13 mouse cellular contexts compared by ENCODE assay signal in the genomic region with DNA sequence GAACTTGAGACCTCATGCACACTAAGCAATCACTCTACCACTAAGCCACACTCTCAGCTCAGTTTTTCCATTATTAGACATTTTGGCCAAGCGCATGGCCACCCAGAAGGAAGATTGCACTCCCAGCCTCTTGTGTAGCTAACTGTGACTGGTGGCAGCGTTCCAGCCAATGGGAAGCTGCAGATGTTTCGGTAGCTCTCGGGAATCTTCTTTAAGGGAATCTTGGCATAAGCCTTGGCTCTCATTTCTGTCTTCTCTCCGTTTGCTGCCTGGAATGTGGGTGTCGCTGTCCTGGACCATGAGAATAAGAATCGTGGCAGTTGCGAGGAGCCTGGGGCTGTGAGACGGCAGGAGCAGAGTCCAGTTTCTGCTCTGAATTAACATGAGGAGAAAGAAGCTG. TPM values are rescaled to one million over a fixed set of nuclear protein-coding genes. Genes with fewer than 3 reads are reported as not detected.
DNase-seq lines count a peak whose midpoint lies in the region; ATAC-seq lines count a peak whose summit lies in the region.
"Had no signal": no experiment of that assay in that cellular context is flagged by ENCODE, and none has a peak within 500 bp of the region (broad histone marks: within the 10 kb centered on the region; RNA-seq: fewer than 3 reads in every experiment).

No protein-coding gene starts in this region.

- WGBS in heart, embryonic 16.5 days: 51% methylated on average over 9 of the region's 9 CpGs
- 45% methylated on average over 9 of the region's 9 CpGs for WGBS in lung, embryonic 16.5 days
- WGBS in embryonic facial prominence, embryonic 15.5 days: 25% methylated on average over 9 of the region's 9 CpGs

- DNase-seq in heart, postnatal 25 days (ENCODE audit: low spot score): no peak
- no peak for DNase-seq in lung, postnatal 25 days (ENCODE audit: low spot score)
- DNase-seq in lung, postnatal 4 days: peak; percentile 80 to 92
- no peak for DNase-seq in thymus, postnatal 14 days
- no peak for DNase-seq in adrenal gland, postnatal 14 days
- DNase-seq: cerebellum, adult 11-12 months had no signal

- intact Hi-C loops in heart, postnatal 25 days (cut with DNase I): no loop called here

- H3K27me3 ChIP-seq in heart, embryonic 16.5 days (ENCODE audit: control insufficient read depth, insufficient read depth, low read length): no peaks in the 10 kb centered on the region
- H3K27me3 ChIP-seq in lung, embryonic 16.5 days (ENCODE audit: control insufficient read depth, insufficient read depth, low read depth, low read length): no peaks in the 10 kb centered on the region
- no peaks in the 10 kb centered on the region for H3K27me3 ChIP-seq in embryonic facial prominence, embryonic 15.5 days
- H3K27me3 ChIP-seq: heart, embryonic 13.5 days had no signal

- no peak overlapping the region for H3K4me2 ChIP-seq in heart, embryonic 16.5 days (ENCODE audit: low read depth, low read length)
- H3K4me2 ChIP-seq in lung, embryonic 16.5 days (ENCODE audit: low read depth, low read length): no peak overlapping the region
- peak overlapping the region; percentile 4 for H3K4me2 ChIP-seq in embryonic facial prominence, embryonic 15.5 days (replicated peaks)
- H3K4me2 ChIP-seq: heart, embryonic 13.5 days had no signal

- peak overlapping the region; percentile 16; the same call in 1 of the 2 replicates for H3K27ac ChIP-seq in heart, embryonic 16.5 days (ENCODE audit: low read length)
- H3K27ac ChIP-seq in lung, embryonic 16.5 days (ENCODE audit: low read length): peak overlapping the region; percentile 86
- peak overlapping the region; percentile 51; the same call in 1 of the 2 replicates for H3K27ac ChIP-seq in embryonic facial prominence, embryonic 15.5 days (replicated peaks)
- H3K27ac ChIP-seq: heart, embryonic 13.5 days; macrophage had no signal

- H3K9ac ChIP-seq in heart, embryonic 16.5 days (ENCODE audit: low read length): no peak overlapping the region
- no peak overlapping the region for H3K9ac ChIP-seq in lung, embryonic 16.5 days (ENCODE audit: low read length)
- H3K9ac ChIP-seq in embryonic facial prominence, embryonic 15.5 days: no peak overlapping the region
- H3K9ac ChIP-seq: heart, embryonic 13.5 days had no signal

- no peak overlapping the region for H3K4me3 ChIP-seq in heart, embryonic 16.5 days (ENCODE audit: low read length)
- no peak overlapping the region for H3K4me3 ChIP-seq in lung, embryonic 16.5 days (ENCODE audit: low read length)
- H3K4me3 ChIP-seq in embryonic facial prominence, embryonic 15.5 days (replicated peaks): no peak overlapping the region
- H3K4me3 ChIP-seq: erythroblast, embryonic 14.5 days; heart, embryonic 13.5 days had no signal

- 0 out of 2 replicates have a peak, but pooled peaks cover 10% of the 10 kb centered on the region for H3K4me1 ChIP-seq in heart, embryonic 16.5 days (ENCODE audit: control insufficient read depth, insufficient read depth, low read length)
- peaks cover 19% of the 10 kb centered on the region for H3K4me1 ChIP-seq in lung, embryonic 16.5 days (replicated peaks; ENCODE audit: control insufficient read depth, insufficient read depth, low read length)
- peaks cover 31% of the 10 kb centered on the region for H3K4me1 ChIP-seq in embryonic facial prominence, embryonic 15.5 days

- no peak for ATAC-seq in heart, embryonic 16.5 days (replicated peaks; ENCODE audit: extremely low read depth, insufficient read depth, low FRiP score)
- peak; percentile 87 for ATAC-seq in lung, embryonic 16.5 days (ENCODE audit: low read depth)
- ATAC-seq in embryonic facial prominence, embryonic 15.5 days (ENCODE audit: insufficient number of reproducible peaks, low FRiP score, low TSS enrichment, low read depth): no peak; the same call in 1 of the 2 replicates
- ATAC-seq: activated CD4-positive, CD25-positive, alpha-beta regulatory T cell, adult 4 months had no signal

- H3K9me3 ChIP-seq in heart, embryonic 16.5 days (replicated peaks; ENCODE audit: control insufficient read depth, low read length): 0 out of 2 replicates have a peak, but pooled peaks cover 2% of the 10 kb centered on the region
- H3K9me3 ChIP-seq in lung, embryonic 16.5 days (ENCODE audit: control insufficient read depth, low read length): no peaks in the 10 kb centered on the region
- H3K9me3 ChIP-seq in embryonic facial prominence, embryonic 15.5 days (replicated peaks): no peaks in the 10 kb centered on the region
- H3K9me3 ChIP-seq: heart, embryonic 13.5 days had no signal

- H3K36me3 ChIP-seq in heart, embryonic 16.5 days (ENCODE audit: control insufficient read depth, insufficient read depth): no peaks in the 10 kb centered on the region
- H3K36me3 ChIP-seq in lung, embryonic 16.5 days (ENCODE audit: control insufficient read depth, insufficient read depth, low read length): no peaks in the 10 kb centered on the region
- H3K36me3 ChIP-seq in embryonic facial prominence, embryonic 15.5 days: no peaks in the 10 kb centered on the region
- H3K36me3 ChIP-seq: heart, embryonic 13.5 days had no signal

RNA-seq across cellular contexts. Expression of gene Mdfi, which starts 28.3 kb away (rescaled TPM):
- polyA plus RNA-seq in heart, embryonic 16.5 days (2015; fragmentation: Nextera tagmentation; extraction: Ambion mirVana): 9.7 and 10.7 TPM in 2 replicates
- total RNA-seq in heart, postnatal 25 days (2021): 1 to 10 TPM; 2.4 TPM
- polyA plus RNA-seq in lung, embryonic 16.5 days (2015; fragmentation: Nextera tagmentation; extraction: Ambion mirVana): 18.1 and 22.1 TPM in 2 replicates
- 21.2 and 25.3 TPM in 2 replicates for polyA plus RNA-seq in embryonic facial prominence, embryonic 15.5 days (2015; fragmentation: Nextera tagmentation; extraction: Ambion mirVana)
- total RNA-seq in adrenal gland, postnatal 14 days (2021): 3.9 and 4.3 TPM in 2 replicates
- polyA plus RNA-seq: activated CD4-positive, CD25-positive, alpha-beta regulatory T cell, adult 4 months; macrophage had no signal

Comparison
In these comparisons a context has a peak if more than half of its experiments do, and no peak if none do; other contexts are left out.
1. DNase-seq: peak in lung, postnatal 4 days (2 of 2); none in heart, postnatal 25 days (single experiment), lung, postnatal 25 days (single experiment), thymus, postnatal 14 days (single experiment) and adrenal gland, postnatal 14 days (single experiment).
2. H3K27ac ChIP-seq: peak in every context shown above with its lines; median percentile 86 in lung, embryonic 16.5 days; 51 in embryonic facial prominence, embryonic 15.5 days; 16 in heart, embryonic 16.5 days.